Mouse (Mus musculus) gastrocnemius, postnatal 14 days (tissue): ENCODE results near the gene Ube2m. TPM values are rescaled to one million over a fixed set of nuclear protein-coding genes. Genes with fewer than 3 reads are reported as not detected.
A peak's percentile ranks its signal among the peaks of the same experiment; 100 is the strongest.

Experiments
- DNase-seq: peaks from one replicate; pipeline ENCODE4 v3.0.0; 2021; ENCODE audit warnings: mixed read lengths
- intact Hi-C: fragments of 180-260 bp; cut with DNase I; formaldehyde crosslinking; loops from one replicate; pipeline ENCODE4 v1.15.1; 2025; ENCODE audit warnings: low total_unique reads
- total RNA-seq, 2 experiments: library from RNA; stranded (reverse); gene quantifications; 2 replicates each; pipeline ENCODE4 v1.2.3; 2021

The Ube2m gene
- total RNA-seq, 2 experiments from 2014 or later, result 141 to 149 TPM

DNA sequence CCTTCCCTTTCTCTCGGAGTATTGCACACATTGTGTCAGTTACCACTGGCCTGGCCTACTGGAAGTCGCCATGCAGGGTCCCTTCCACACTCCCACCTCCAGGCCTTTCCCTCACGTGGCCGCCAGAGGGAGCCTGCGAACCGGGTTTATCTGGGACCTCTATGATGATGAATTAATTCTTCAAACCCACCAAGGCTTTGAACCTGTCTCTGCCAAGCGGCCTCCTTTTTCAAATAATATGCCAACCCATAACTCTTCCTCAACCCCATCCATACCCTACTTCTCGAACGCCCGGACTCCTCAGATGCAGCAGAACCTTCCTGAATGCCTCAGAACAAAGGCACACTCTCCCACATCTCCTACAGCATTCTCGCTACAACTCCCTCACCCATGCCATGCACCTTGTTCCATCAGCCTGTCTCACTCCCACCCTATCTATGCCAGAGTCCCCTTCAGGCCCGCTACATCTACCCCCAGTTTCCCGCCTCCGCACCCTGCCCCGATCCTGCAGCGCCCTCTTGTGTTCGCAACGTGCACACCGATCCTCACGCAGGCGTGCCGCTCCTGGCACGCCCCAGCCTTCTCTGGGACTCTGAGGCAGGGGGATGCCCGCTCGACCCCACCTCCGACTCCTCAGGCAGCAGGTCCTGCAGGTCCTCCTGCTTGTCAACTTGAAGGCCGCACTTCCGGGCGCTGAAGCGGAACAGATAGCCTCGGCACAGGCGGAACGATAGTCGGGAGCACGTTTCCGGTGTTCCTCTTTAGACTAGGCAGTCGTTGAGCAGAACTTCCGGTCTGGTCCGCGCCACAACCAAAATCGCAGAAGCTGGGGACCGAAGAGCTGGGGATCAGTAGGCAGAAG, 28.7 kb downstream of the Ube2m start:
- intact Hi-C loops, result loop anchor here (5.0 kb wide), 1 partner anchor 38 kb away; no protein-coding TSS in a partner anchor

GRCm38 (mm10) chr7:13007341-13008092, 30.6 kb downstream of the Ube2m start:
- intact Hi-C loops, result loop anchor here (5.0 kb wide), 1 partner anchor 40 kb away; no protein-coding TSS in a partner anchor
- DNase-seq, result no peak

More for the DNA sequence above, 28.7 kb downstream of the Ube2m start:
- DNase-seq, result peak; percentile 91

GRCm38 (mm10) chr7:13006531-13006930, 31.5 kb downstream of the Ube2m start:
- no peak for DNase-seq
- intact Hi-C loops, result loop anchor here (5.0 kb wide), 1 partner anchor 41 kb away; no protein-coding TSS in a partner anchor

DNA sequence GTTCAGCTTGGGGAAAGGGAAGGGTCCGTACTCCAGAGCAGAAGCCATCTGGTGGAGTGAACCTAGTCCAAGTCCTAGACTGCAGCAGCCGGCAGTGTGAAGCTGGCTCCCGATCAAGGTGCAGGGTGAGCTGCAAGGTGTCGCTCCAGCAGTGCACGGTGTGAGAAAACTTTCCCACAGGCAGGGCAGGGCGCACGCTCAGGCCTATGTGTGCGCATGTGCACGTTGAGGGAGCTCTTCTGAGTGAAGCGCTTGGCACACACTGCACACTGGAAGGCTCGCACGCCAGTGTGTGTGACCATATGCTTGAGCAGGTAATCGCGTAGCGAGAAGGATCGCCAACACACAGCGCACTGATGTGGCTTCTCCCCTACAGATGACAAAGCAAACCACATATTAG, 32.1 kb downstream of the Ube2m start:
- no peak for DNase-seq
- intact Hi-C loops, result loop anchor here (5.0 kb wide), 1 partner anchor 41 kb away; no protein-coding TSS in a partner anchor

DNA sequence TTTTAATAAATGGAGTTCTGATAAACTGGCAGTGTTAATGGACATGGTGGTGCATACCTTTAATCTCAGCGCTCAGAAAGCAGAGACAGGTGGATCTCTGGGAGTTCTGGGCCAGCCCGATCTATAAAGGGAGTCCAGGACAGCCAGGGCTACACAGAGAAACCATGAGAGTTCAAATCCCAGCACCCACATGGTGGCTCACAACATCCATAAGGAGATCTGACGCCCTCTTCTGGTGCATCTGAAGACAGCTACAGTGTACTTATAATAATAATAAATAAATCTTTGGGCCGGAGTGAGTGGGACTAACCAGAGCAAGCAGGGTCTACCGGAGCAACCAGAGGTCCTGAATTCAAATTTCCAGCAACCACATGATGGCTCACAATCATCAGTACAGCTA, 34.7 kb downstream of the Ube2m start:
- DNase-seq, result no peak
- intact Hi-C loops, result no loop called here

DNA sequence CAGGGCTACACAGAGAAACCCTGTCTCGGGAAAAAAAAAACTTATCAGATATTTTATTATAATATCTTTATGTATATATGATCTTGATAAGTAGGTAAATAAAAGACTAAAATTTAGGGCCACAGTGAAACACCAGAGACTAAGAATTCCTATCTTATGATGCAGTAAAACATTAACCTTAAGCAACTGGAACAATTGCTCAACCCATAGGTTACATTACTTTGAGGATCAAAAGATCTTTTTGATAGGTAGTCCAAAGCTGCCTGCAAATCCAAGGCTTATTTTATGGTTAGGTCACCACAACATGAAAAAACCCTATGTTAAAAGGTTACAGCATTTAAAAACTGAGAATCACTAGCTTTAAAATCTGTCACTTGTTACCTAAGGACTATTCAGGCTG, 36.5 kb downstream of the Ube2m start:
- no peak for DNase-seq
- intact Hi-C loops, result no loop called here

DNA sequence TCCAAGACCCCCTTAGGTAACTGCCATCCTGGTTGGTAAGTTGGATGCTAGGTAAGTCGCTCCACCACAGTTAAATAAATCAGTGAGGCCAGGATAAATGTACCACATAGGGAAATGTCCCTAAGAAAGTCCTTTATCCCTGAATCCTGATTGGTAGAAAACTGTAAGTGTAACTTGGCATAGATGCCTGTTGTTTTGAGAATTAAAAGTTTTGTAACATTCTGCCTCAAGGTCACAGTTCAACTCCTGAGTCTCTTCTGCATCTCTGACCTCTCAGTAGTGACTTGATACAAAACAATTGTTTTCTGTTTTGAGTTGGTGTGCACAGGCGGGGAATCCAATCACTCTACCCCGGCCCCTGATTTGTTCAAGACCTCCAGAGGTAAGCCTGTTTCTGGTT, 39.2 kb downstream of the Ube2m start, which contains the start of gene Trim28:
Gene Trim28, plus strand, starts transcription at position 264 of the 400 bp plus-strand sequence.
- no peak for DNase-seq
- intact Hi-C loops, result loop anchor here (10.0 kb wide), 1 partner anchor 84 kb away; no protein-coding TSS in a partner anchor

GRCm38 (mm10) chr7:12998053-12998452, 40.0 kb downstream of the Ube2m start, which contains the start of gene Slc27a5:
Gene Slc27a5, minus strand, starts transcription at chr7:12998192.
- DNase-seq, result no peak
- intact Hi-C loops, result loop anchor here (10.0 kb wide), 1 partner anchor 83 kb away; no protein-coding TSS in a partner anchor

DNA sequence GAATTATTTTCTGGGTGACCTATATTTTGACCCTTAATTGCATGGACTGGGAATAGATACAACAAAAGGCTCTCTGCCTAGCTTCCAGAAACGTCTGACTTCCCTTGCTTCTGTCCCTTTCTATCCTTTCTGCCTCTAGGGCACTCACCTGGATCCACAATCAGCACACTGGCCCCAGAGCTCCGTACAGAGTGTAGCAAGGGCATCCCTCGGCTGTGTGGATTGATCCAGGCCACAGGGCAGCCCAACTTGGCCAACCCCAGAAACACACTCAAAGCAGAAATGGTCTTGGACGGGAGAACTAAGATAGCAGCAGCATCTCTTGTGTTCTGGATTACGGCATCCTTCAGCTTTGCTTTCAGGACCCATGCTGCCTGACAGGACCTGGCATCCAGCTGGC, 40.8 kb downstream of the Ube2m start:
- no peak for DNase-seq
- intact Hi-C loops, result loop anchor here (10.0 kb wide), 1 partner anchor 82 kb away; no protein-coding TSS in a partner anchor

- intact Hi-C loops, result loop anchor here (10.0 kb wide), 1 partner anchor 81 kb away; no protein-coding TSS in a partner anchor
These were observed 42.2 kb downstream of the Ube2m start for GRCm38 (mm10) chr7:12995862-12996261.

GRCm38 (mm10) chr7:12993148-12993547, 44.9 kb downstream of the Ube2m start:
- DNase-seq, result no peak
- intact Hi-C loops, result loop anchor here (10.0 kb wide), 1 partner anchor 78 kb away; no protein-coding TSS in a partner anchor

More at GRCm38 (mm10) chr7:12995862-12996261, 42.2 kb downstream of the Ube2m start:
- DNase-seq, result no peak

- no peak for DNase-seq
- intact Hi-C loops, result loop anchor here (10.0 kb wide), 1 partner anchor 77 kb away; no protein-coding TSS in a partner anchor
These were observed 45.9 kb downstream of the Ube2m start for GRCm38 (mm10) chr7:12992222-12992621.

- DNase-seq, result no peak
- intact Hi-C loops, result no loop called here
These were observed 50.5 kb downstream of the Ube2m start for GRCm38 (mm10) chr7:12987409-12988189.

DNA sequence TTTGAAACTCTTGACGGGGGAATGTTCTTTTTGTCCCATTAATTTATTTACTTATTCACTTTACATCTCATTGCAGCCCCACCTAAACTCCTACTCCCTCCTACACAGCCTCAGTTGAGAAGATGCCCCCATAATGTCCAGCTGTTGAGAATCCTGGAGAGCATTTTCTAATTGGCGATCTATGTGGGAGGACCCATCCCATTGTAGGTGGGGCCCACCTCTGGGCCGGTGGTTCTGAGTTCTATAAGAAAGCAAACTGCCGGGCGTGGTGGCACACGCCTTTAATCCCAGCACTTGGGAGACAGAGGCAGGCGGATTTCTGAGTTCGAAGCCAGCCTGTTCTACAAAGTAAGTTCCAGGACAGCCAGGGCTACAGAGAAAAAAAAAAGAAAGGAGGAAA, 51.2 kb downstream of the Ube2m start:
- intact Hi-C loops, result no loop called here
- no peak for DNase-seq

GRCm38 (mm10) chr7:12985724-12986123, 52.4 kb downstream of the Ube2m start:
- intact Hi-C loops, result no loop called here
- no peak for DNase-seq
